Mouse (Mus musculus): ENCODE results near the gene Rfng.

DNA sequence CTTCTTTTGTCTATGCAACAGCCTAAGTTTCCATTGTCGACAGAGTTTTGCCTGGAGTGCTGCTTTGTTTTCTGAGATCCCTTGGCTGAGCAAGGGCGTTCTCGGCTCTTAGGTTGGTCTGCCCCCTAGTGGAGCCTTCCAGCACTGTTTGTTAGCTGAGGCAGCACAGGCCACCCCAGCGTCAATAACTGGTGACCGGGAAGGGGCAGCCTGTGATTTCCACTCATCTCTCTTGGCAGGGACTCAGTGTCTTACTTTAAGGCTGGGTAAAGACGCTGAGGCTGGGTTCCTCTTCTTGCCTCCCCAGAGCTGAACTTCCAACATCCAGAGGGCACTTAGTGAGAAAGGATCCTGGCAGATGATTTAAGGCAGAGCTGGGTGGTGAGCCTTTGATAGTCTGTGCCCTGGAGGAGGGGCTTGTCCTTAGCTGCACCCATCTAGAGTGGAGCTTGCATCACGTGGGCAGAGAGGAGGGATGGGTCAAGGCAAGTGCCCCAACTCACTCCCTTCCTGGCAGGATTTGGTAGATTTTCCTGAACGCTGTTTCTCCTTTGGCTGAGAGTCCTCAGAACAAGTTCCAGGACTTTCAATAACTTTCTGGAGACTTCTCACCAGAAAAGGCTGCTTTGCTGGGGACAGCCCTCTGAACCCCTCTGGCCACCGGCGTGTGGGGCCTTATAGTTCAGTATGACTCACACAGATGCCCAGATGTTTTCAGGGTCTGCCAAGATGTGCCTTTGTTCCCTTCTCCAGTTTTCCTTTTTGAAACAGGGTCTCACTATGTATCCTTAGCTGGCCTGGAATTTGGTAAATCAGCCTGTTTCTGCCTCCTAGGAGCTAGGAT, 16.3 kb upstream of the Rfng start:
- TF ChIP-seq CTCF (IDR thresholded peaks at IDR 0.05; ENCODE audit: low read depth, low read length) (peak; percentile 97), POLR2A (IDR thresholded peaks at IDR 0.05; ENCODE audit: extremely low read depth, insufficient read depth, low read length) (no peak)

Measured in liver, adult 2 months (tissue).